Mouse (Mus musculus) megakaryocyte-erythroid progenitor cell, adult 5-6 weeks (primary cell): Measurements from ENCODE around the gene Rhno1. TPM values are rescaled to one million over a fixed set of nuclear protein-coding genes. Genes with fewer than 3 reads are reported as not detected.
"Not testable (repeated sequence)": the region's sequence is repeated elsewhere in the genome, so short reads cannot be mapped to it uniquely, and the experiment has no call there.

Experiments
- ATAC-seq: replicated peaks from 2 replicates; pipeline ENCODE4 v1.8.0; 2016; ENCODE audit warnings: mild to moderate bottlenecking, inconsistent platforms; ENCODE audit not compliant: severe bottlenecking, poor library complexity, low FRiP score, low TSS enrichment
- total RNA-seq, 2 experiments: library from RNA; stranded (forward) in 1 of 2; stranded (reverse) in 1 of 2; fragments of 200-1000, 215-1000 nt in 1 of 2; fragments of >200 nt in 1 of 2; fragmentation: Nextera tagmentation in 1 of 2; gene quantifications; 2 replicates each; pipeline ENCODE4 v1.2.3; 2014 to 2017

Gene Rhno1
- total RNA-seq (2014; fragmentation: Nextera tagmentation) (82.4 and 109 TPM in 2 replicates), total RNA-seq (2017) (53.5 and 57.2 TPM in 2 replicates)

GRCm38 (mm10) chr6:128362381-128363006 lies at the start of gene Rhno1, which contains the start of gene Foxm1:
Gene Rhno1, minus strand, starts transcription at chr6:128362911.
Gene Foxm1, plus strand, starts transcription at chr6:128362967.
- ATAC-seq, result peak; percentile 72

DNA sequence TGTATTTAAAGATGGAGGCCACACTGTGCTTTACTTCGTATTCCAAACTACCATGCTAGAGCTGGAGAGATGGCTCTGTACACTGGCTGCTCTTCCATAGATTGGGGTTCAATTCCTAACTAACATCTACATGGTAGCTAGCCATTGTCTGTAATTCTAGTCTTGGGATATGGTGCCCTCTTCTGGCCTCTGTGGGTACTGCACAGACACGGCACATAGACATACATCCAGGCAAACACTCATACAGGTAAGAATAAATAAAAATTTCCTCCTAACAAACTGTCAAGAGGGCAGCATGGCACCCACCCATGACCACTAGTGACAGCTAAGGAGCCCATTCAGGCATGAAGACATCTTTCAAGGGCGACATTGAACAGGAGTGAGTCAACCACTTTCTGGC lies 48.4 kb upstream of the Rhno1 start:
- ATAC-seq, result peak; percentile 81

DNA sequence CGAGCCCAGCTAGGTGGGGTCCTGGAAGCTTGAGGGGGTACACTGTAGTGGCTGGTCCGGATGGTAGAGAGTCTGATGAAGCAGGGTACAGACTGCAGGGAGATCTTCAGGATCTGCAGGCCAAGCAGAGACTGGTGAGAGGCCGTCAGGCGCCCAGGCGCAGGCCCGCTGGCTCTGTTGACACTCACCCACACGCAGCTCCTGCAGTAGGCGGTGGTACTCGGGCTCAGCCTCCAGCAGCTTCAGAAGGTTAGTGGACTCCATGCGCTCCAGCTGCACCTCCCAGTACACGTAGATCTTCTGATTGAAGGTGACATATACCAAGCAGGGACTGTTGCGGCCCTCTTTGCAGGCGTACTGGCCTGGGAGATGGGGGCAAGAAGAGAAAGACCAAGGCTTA lies 47.6 kb upstream of the Rhno1 start:
- no peak for ATAC-seq

DNA sequence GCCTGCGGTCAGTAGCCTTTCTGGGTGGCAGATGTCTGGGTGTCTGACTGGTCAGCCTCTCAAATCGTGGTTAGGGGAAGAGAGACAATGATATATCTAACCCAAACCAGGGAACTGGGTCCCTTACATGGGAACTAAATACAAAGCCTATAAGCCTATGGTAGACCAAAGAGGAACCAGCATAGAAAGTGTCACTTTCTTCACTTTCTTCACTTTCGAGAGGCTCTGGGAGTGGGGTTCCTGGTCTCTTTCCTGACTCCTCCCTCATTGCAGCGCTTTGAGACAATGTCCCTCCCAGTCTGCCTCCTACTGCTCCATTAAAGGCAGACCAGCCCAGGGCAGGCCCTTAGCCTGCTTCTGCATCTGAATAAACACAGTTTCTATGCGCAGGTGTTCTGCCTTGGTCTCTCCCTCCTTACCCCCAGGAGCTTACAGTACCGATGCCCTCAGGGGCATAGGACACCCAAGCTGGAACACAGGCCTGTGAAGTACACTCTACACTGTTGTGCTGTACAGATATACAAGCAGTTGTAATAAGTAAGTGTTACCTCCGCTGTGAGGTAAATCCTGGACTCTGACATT lies 45.9 kb upstream of the Rhno1 start:
- no peak for ATAC-seq

DNA sequence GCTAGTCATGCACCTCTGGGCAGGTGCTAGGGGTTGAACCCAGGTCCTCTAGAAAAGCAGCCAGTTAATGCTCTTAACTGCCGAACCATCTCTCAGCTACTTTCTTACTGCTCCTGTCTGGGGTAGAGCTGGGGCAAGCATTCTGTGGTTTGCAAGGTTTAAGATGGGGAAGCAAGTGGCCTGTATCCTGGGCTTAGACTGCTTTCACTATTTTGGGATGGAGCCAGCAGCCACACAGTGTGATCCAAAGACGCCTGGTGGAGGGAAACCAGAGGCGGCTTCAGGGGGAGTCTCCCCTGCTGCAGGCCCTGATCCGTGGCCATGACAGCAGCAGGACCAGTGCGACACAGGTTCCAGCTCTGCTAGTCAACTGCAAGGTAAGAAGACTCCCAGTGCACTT lies 42.0 kb upstream of the Rhno1 start:
- ATAC-seq, result peak; percentile 18; the same call in 1 of the 2 replicates

- no peak for ATAC-seq
These were observed 36.9 kb upstream of the Rhno1 start for GRCm38 (mm10) chr6:128399421-128400185.

DNA sequence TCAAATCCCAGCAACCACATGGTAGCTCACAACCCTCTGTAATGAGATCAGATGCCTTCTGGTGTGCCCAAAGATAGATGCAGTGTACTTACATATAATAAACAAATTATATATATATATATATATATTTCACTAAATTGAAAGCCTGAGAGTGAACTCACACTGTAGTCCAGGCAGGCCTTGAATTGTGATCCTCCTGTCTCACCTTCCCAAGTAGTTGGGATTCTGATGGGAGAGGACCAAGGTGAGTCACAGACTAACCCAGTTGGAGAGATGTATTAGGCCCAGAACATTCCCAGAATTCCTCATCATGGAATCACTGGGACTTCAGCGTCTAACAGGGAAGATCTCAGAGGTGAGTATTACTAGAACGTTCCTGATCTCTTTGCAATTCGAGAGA lies 36.3 kb upstream of the Rhno1 start, which contains the start of gene Nrip2:
TSS of gene Nrip2 (plus strand) at position 301 of the 400 bp plus-strand sequence.
- ATAC-seq, result no peak

GRCm38 (mm10) chr6:128397574-128398261 lies 35.0 kb upstream of the Rhno1 start:
- ATAC-seq, result no peak

GRCm38 (mm10) chr6:128390683-128391082 lies 28.0 kb upstream of the Rhno1 start:
- ATAC-seq, result no peak

GRCm38 (mm10) chr6:128389185-128389584 lies 26.5 kb upstream of the Rhno1 start:
- ATAC-seq, result no peak

DNA sequence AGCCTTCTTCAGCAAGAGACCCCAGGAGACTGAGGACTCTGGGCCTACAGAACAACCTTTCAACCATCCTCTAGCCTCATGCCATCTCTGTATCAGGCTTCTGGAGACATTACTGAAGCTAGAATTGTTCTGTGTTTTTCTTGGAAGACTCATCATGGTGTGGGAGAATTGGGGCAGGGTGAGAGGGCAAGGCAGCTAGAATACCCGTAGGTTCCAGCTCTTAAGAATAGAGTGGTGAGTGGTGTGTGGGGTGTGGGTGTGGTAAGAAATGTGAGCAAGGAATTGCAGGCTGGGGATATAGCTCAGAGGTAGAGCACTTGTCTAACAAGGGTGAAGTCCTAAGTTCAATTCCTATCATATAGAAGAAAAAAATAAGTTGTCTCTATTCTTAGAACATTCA lies 22.3 kb upstream of the Rhno1 start:
- no peak for ATAC-seq

- no peak for ATAC-seq
These were observed 21.0 kb upstream of the Rhno1 start for GRCm38 (mm10) chr6:128383752-128384151.

DNA sequence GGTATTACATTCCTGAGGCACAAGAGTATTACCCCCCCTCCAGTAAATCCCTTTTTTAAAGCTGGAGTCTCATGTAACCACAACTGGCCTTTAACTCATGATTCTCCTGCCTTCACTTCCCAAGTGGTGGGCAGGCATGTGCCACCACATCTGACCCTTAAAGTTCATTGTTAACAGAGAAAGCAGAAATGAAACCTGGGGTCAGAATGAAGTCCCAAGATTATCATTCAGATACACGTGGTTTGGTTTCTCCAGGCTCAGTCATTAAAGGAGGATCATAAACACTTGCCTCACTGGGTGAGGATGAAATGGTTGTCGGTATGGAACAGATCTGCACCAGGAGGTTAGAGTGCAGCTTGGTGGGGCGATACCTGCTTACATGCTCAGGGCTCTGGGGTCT lies 18.5 kb upstream of the Rhno1 start:
- ATAC-seq, result no peak

DNA sequence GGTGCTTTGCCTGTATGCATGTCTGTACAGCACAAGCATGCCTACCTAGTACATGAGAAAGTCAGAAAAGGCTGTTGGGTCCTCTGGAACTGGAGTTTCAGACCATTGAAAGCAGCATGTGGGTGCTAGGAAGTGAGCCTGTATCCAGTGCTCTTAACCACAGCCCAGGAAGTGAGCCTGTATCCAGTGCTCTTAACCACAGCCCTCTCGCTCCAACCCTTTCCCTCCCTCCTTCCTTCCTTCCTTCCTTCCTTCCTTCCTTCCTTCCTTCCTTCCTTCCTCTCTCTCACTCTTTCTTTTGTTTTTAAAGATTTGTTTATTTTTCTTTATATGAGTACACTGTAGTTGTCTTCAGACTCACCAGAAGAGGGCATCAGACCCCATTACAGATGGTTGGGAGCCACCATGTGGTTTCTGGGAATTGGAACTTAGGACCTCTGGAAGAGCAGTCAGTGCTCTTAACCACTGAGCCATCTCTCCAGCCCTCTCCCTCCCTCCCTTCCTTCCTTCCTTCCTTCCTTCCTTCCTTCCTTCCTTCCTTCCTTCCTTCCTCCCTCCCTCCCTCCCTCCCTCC lies 18.0 kb upstream of the Rhno1 start:
- not testable (repeated sequence) for ATAC-seq

DNA sequence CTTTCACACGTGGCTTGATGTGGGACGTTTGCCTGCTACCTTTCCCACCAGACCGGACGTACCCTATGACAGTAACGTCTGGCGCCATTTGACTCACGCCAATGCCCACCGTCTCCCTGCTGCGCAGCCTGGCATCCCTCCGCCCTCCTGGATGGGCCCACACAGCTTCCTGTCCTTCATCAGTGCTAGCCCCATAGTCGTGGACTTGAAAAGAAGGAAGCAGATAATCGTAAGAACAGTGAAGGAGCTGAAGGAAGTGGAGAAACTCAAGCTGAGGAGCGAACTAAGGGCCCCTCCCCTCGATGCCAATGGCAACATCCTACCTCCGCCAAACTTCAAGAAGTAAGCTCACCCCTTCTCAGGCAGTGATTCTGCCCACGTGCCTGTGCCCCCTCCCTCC lies 16.9 kb upstream of the Rhno1 start:
- no peak for ATAC-seq

DNA sequence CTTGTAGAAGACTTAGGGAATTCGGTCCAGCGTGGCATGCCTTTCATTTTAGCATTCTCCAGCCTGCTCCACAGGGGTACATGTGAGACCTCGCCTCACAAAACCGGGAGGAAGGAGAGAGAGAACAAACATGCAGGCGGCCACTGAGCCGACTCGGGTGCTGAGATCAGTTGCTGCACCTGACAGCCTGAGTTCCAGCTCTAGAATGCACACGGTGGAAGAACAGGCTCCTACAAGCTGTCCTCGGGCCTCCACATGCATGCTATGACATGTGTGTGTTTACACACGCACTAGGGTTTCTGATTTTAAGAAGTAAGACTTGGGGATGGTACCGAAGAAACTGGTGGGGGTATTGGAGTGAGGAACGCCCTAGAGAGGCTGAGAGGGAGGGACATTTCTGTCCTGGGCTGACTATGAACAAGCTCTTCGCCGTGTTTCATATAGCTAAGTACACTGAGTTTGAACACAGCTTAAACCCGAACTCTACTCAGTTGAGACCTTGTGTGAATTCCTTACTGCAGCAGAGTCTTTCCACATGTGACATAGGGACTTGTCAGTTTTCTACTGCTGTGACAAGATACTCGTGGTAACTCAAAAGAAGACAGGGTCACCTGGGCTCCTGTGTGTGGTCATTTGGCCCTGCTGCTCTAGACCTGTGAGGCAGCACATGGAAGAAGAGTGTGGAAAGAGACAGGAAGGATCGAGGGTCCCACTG lies 13.8 kb upstream of the Rhno1 start:
- ATAC-seq, result no peak

DNA sequence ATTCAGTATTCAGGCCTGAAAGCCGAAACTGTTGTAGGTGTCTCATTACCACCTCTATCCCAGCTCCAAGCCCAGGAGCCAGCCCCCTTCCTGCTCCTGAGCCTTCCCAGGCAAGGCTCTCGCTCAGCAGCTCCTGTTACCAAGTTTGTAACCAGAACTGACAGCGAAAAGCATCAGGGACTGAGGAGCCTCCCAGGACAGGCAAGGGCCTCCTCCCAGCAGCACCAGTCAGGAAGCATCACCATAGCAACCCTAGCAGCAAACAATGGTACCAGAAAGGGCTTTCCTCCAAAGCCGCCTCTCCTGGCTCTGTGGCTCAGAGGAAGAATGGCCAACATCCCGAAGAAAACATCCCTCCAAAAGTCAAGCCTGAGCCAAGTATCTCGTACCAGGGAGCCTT lies 12.5 kb upstream of the Rhno1 start, which contains the start of the genes Tex52 and Gm44596:
TSS of gene Tex52 (plus strand) at position 265 of the 400 bp plus-strand sequence.
TSS of gene Gm44596 (plus strand) at position 312 of the 400 bp plus-strand sequence.
- ATAC-seq, result no peak

DNA sequence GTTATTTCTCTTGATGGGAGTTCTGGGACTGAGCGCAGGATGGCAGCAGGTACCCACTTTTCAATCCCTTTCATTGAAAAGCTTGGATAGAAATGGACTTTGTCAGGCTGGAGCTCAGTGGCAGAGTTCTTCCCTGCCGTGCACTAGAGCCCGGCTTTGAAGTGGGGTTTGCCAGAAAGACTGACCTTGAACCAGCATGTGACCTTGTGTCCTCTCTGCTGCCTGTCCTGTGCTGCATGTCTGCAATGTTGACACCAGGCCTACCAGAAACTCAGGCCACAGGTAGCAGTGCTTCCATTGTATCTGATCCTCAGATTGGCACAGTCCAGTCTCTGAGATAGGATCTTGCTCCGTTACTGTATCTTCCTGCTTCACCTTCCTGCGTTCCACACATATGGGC lies 7.3 kb upstream of the Rhno1 start:
- ATAC-seq, result no peak

DNA sequence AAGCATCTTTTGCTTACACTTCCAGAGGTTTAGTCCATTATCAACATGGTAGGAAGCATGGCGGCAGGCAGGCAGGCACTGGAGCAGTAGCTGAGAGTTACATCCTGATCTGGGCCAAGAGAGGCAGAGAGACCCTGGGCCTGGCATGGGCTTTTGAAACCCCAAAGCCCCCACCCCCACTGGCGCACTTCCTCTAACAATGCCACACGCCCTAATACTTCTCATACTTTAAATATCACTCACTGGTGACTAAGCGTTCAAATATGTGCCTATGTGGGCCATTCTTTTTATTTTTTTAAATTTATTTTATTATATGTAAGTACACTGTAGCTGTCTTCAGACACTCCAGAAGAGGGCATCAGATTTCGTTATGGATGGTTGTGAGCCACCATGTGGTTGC lies 3.8 kb upstream of the Rhno1 start:
- ATAC-seq, result no peak
